Mouse (Mus musculus) layer of hippocampus, adult 11-12 months (tissue): ENCODE measurements around the gene Galntl5.
"Not testable (repeated sequence)": the region's sequence is repeated elsewhere in the genome, so short reads cannot be mapped to it uniquely, and the experiment has no call there.

Experiments
- DNase-seq: peaks from one replicate; pipeline ENCODE4 v3.0.0; 2022; ENCODE audit warnings: low spot score

The Galntl5 gene

GRCm38 (mm10) chr5:25211872-25212271 is 30.6 kb downstream of the Galntl5 start:
- peak; percentile 28 for DNase-seq

- DNase-seq = not testable (repeated sequence)
Measured at GRCm38 (mm10) chr5:25213216-25213615, 32.0 kb downstream of the Galntl5 start.

- no peak for DNase-seq
Measured at GRCm38 (mm10) chr5:25215006-25215405, 33.7 kb downstream of the Galntl5 start.

- no peak for DNase-seq
Measured at GRCm38 (mm10) chr5:25221604-25222003, 40.3 kb downstream of the Galntl5 start, which contains the start of gene Galnt11. Gene Galnt11 (plus strand): TSS chr5:25221904.

- DNase-seq = peak; percentile 90
Measured at GRCm38 (mm10) chr5:25222752-25223702, 41.8 kb downstream of the Galntl5 start, which contains the start of gene E130116L18Rik. Gene E130116L18Rik (minus strand): TSS chr5:25223153.

GRCm38 (mm10) chr5:25224377-25224776 is 43.1 kb downstream of the Galntl5 start:
- DNase-seq = not testable (repeated sequence)

- no peak for DNase-seq
Measured at GRCm38 (mm10) chr5:25243101-25243500, 61.8 kb downstream of the Galntl5 start.

- no peak for DNase-seq
Measured at GRCm38 (mm10) chr5:25245806-25246472, 64.7 kb downstream of the Galntl5 start.

- DNase-seq = no peak
Measured at GRCm38 (mm10) chr5:25246473-25246865, 65.2 kb downstream of the Galntl5 start.

- DNase-seq = no peak
Measured at GRCm38 (mm10) chr5:25247036-25247435, 65.8 kb downstream of the Galntl5 start.

GRCm38 (mm10) chr5:25252423-25252822 is 71.2 kb downstream of the Galntl5 start:
- DNase-seq = no peak

- no peak for DNase-seq
Measured at GRCm38 (mm10) chr5:25252825-25253544, 71.7 kb downstream of the Galntl5 start.

GRCm38 (mm10) chr5:25254491-25254890 is 73.2 kb downstream of the Galntl5 start:
- DNase-seq = no peak

- peak; percentile 20 for DNase-seq
Measured at GRCm38 (mm10) chr5:25256686-25257085, 75.4 kb downstream of the Galntl5 start.

- no peak for DNase-seq
Measured at GRCm38 (mm10) chr5:25261452-25261851, 80.2 kb downstream of the Galntl5 start.

- no peak for DNase-seq
Measured at GRCm38 (mm10) chr5:25262266-25262665, 81.0 kb downstream of the Galntl5 start.

GRCm38 (mm10) chr5:25268258-25268888 is 87.1 kb downstream of the Galntl5 start:
- DNase-seq = no peak
